Mouse (Mus musculus): ENCODE measurements around the gene Prcd. TPM values are rescaled to one million over a fixed set of nuclear protein-coding genes. Genes with fewer than 3 reads are reported as not detected.

The Prcd gene
- polyA plus RNA-seq, 1 experiment from 2014 or later: 1.7 TPM

DNA sequence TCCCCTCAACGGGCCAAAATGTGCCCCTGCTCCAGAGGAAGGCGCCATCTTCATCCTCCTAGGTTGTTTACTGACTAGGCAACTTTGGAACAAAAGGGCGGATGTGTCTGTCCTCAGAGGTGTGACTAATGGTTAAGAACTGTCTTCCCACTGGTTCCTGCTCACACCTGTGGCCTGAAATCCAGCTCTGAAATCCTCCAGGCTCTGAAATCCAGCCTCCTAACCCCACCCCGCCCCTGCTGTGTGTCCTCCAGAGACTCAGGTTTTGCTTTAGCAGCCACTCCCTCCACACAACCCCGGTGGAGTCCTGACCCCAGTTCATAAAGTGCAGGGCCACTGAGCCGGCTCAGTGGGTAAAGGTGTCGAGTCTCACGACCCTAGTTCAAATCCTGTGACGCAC lies 44.2 kb downstream of the Prcd start:
- no peak overlapping the region for H3K27ac ChIP-seq (ENCODE audit: low read length)
- H3K4me1 ChIP-seq (ENCODE audit: control insufficient read depth, insufficient read depth, low read length): peaks cover 10% of the 10 kb centered on the region
- H3K36me3 ChIP-seq (ENCODE audit: control insufficient read depth, insufficient read depth): no peaks in the 10 kb centered on the region
- no peak overlapping the region for H3K4me2 ChIP-seq (ENCODE audit: low read depth, low read length)
- H3K9me3 ChIP-seq (replicated peaks; ENCODE audit: control insufficient read depth, low read length): no peaks in the 10 kb centered on the region
- no peak for ATAC-seq (replicated peaks; ENCODE audit: extremely low read depth, insufficient read depth, low FRiP score)
- H3K9ac ChIP-seq (ENCODE audit: low read length): no peak overlapping the region
- peaks cover 34% of the 10 kb centered on the region for H3K27me3 ChIP-seq (ENCODE audit: control insufficient read depth, insufficient read depth, low read length)
- WGBS: 60% methylated on average over 9 of the region's 9 CpGs
- no peak overlapping the region for H3K4me3 ChIP-seq (ENCODE audit: low read length)

DNA sequence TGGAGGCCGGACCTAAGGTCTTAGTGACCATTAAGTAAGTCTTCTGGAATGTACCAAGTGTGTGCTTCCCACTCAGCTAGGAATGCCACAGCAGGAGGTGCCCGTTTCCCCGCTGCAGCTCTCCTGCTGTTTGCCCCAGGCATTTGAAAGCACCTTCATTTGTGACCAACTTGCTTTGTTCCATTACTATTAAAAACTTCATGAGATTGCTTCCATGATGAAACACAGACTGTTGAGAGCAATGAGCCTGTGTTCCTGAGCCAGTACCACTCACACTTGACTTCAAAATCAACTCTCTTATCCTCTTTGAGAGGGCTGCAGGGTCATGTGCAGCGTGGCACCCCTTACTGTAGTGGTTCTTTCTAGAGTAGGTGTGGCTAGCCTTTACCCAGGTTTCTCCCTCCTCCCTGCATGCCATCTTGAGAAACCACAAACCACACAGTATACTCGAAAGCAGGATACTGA lies 48.1 kb downstream of the Prcd start:
- no peaks in the 10 kb centered on the region for H3K9me3 ChIP-seq (replicated peaks; ENCODE audit: control insufficient read depth, low read length)
- ATAC-seq (replicated peaks; ENCODE audit: extremely low read depth, insufficient read depth, low FRiP score): no peak
- no peaks in the 10 kb centered on the region for H3K36me3 ChIP-seq (ENCODE audit: control insufficient read depth, insufficient read depth)
- H3K4me2 ChIP-seq (ENCODE audit: low read depth, low read length): no peak overlapping the region
- no peak overlapping the region for H3K9ac ChIP-seq (ENCODE audit: low read length)
- WGBS: 37% methylated on average over 5 of the region's 5 CpGs
- peaks cover 8% of the 10 kb centered on the region for H3K4me1 ChIP-seq (ENCODE audit: control insufficient read depth, insufficient read depth, low read length)
- H3K4me3 ChIP-seq (ENCODE audit: low read length): no peak overlapping the region
- H3K27me3 ChIP-seq (ENCODE audit: control insufficient read depth, insufficient read depth, low read length): peaks cover 1% of the 10 kb centered on the region
- H3K27ac ChIP-seq (ENCODE audit: low read length): no peak overlapping the region

DNA sequence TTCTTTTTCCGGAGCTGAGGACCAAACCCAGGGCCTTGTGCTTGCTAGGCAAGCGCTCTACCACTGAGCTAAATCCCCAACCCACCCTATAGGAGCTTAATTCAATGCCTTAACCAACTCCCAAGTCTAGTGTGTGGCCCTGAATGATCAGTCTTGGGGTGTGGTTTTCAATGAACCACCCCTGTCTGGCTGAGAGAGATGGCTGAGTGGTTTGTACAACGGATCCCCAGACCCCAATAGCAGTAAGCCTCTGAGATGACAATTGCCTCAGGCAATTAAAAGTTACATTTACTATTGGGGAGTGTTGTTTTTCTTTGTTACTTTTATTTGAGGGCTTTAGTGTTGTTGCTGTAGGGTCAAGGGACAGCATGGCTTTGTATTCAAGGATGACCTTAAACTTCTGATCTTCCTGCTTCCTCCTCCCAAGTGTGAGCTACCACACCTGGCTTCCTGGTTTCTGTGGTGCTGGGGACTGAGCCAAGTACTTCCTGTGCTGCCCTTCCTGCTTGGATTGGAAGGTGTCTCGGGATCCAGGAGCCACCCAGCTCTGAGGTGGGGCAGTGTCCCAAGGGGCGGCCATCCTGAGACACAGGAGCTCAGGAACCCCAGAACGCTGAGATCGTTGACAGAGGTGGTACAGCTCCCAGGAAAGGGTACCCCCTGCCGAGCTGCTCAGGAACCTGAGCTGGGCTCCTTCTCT lies 51.2 kb downstream of the Prcd start:
- ATAC-seq (replicated peaks; ENCODE audit: extremely low read depth, insufficient read depth, low FRiP score): no peak
- Histone ChIP-seq H3K4me3 (ENCODE audit: low read length) (no peak overlapping the region), H3K27ac (ENCODE audit: low read length) (no peak overlapping the region), H3K9ac (ENCODE audit: low read length) (no peak overlapping the region), H3K4me2 (ENCODE audit: low read depth, low read length) (no peak overlapping the region), H3K9me3 (replicated peaks; ENCODE audit: control insufficient read depth, low read length) (peaks cover 3% of the 10 kb centered on the region; the same call in 1 of the 2 replicates), H3K27me3 (ENCODE audit: control insufficient read depth, insufficient read depth, low read length) (no peaks in the 10 kb centered on the region), H3K4me1 (ENCODE audit: control insufficient read depth, insufficient read depth, low read length) (peaks cover 5% of the 10 kb centered on the region), H3K36me3 (ENCODE audit: control insufficient read depth, insufficient read depth) (no peaks in the 10 kb centered on the region)
- 86% methylated on average over 8 of the region's 8 CpGs for WGBS

DNA sequence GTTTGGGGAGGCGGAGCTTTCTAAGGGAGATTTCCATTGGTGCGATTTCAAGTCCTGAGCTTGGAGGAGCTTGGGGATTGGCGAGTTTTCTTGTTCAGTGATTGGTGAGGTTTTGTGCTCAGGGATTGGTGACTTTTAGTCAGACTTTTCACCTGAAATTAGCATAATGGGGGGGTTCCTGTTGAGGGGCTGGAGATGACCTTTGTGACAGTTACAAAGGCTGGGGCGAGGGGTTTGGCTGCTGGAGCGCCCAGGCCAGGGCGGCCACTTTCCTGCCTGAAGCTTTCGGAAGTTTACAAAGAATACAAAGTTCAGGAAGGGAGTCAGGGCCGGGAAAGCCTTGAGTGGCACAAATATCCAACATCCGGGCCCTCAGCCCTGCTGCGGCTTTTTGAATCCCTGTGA lies 51.9 kb downstream of the Prcd start:
- Histone ChIP-seq H3K4me1 (ENCODE audit: control insufficient read depth, insufficient read depth, low read length) (peaks cover 5% of the 10 kb centered on the region), H3K9ac (ENCODE audit: low read length) (no peak overlapping the region), H3K27me3 (ENCODE audit: control insufficient read depth, insufficient read depth, low read length) (no peaks in the 10 kb centered on the region), H3K4me3 (ENCODE audit: low read length) (no peak overlapping the region), H3K27ac (ENCODE audit: low read length) (no peak overlapping the region), H3K4me2 (ENCODE audit: low read depth, low read length) (no peak overlapping the region), H3K36me3 (ENCODE audit: control insufficient read depth, insufficient read depth) (no peaks in the 10 kb centered on the region), H3K9me3 (replicated peaks; ENCODE audit: control insufficient read depth, low read length) (peaks cover 3% of the 10 kb centered on the region; the same call in 1 of the 2 replicates)
- no peak for ATAC-seq (replicated peaks; ENCODE audit: extremely low read depth, insufficient read depth, low FRiP score)
- 87% methylated on average over 10 of the region's 10 CpGs for WGBS

DNA sequence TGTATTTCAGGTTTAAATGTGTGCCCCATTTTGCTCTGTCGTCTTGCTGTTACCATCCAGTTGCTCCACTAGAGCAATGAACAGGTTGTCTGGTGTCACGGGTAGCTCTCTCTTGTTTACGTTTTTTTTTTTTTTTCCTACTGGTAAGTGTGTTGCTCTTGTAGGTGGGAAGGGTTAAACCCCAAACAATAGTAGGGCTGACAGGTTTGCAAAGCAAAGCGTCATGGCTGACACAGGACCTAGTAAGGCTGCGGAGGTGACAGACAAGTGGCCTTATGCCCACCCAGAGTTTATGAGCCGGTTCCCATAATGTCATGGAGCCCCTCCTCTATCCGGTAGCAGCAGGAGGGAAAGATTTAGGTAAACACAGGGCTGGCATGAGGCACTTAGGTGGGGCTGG lies 53.0 kb downstream of the Prcd start:
- no peak for ATAC-seq (replicated peaks; ENCODE audit: extremely low read depth, insufficient read depth, low FRiP score)
- H3K27me3 ChIP-seq (ENCODE audit: control insufficient read depth, insufficient read depth, low read length): no peaks in the 10 kb centered on the region
- H3K4me3 ChIP-seq (ENCODE audit: low read length): no peak overlapping the region
- H3K4me1 ChIP-seq (ENCODE audit: control insufficient read depth, insufficient read depth, low read length): peaks cover 2% of the 10 kb centered on the region
- 60% methylated on average over 7 of the region's 7 CpGs for WGBS
- no peak overlapping the region for H3K4me2 ChIP-seq (ENCODE audit: low read depth, low read length)
- H3K9me3 ChIP-seq (replicated peaks; ENCODE audit: control insufficient read depth, low read length): peaks cover 3% of the 10 kb centered on the region; the same call in 1 of the 2 replicates
- H3K9ac ChIP-seq (ENCODE audit: low read length): no peak overlapping the region
- H3K27ac ChIP-seq (ENCODE audit: low read length): no peak overlapping the region
- H3K36me3 ChIP-seq (ENCODE audit: control insufficient read depth, insufficient read depth): no peaks in the 10 kb centered on the region

DNA sequence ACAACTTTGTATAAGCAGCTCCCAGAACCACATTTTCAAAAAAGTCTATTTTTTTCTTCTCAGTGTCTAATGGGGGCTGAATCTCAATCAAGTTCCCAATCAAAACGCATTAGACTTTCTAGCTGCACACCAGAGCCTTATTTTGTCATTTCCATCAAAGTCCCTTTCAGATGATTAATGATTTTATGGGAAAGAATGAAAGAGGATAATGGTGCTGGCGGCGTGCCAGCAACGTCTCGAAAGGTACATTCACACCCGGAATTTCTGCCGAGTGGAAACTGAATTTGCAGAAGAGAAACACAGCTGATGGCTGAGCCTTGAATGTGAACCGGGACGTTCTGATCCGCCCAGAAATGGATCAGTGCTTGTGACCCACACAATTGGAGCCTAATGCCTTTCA lies 56.8 kb downstream of the Prcd start:
- 71% methylated on average over 10 of the region's 10 CpGs for WGBS

DNA sequence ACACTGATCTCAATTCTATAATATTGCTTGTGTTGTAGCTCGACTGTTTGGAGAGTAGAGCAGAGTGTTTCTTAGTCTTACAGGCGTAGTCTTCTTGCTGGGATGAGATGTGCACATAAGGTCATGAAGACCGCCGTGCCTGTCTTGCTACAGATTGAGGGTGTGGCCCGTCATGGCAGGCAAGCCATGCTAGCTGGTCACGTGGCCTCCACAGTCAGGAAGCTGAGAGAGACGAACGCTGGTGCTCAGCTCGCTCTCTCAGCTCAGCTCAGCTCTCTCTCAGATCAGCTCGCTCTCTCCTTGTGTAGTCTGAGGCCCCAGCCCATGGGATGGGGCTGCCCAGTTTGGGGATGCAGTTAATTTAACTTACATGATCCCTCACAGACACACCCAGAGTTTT lies 57.5 kb downstream of the Prcd start:
- WGBS: 86% methylated on average over 10 of the region's 10 CpGs
- no peak for ATAC-seq (replicated peaks; ENCODE audit: extremely low read depth, insufficient read depth, low FRiP score)
- no peak overlapping the region for H3K9ac ChIP-seq (ENCODE audit: low read length)

More for the DNA sequence above, 56.8 kb downstream of the Prcd start:
- no peaks in the 10 kb centered on the region for H3K36me3 ChIP-seq (ENCODE audit: control insufficient read depth, insufficient read depth)
- no peak for ATAC-seq (replicated peaks; ENCODE audit: extremely low read depth, insufficient read depth, low FRiP score)
- no peak overlapping the region for H3K4me2 ChIP-seq (ENCODE audit: low read depth, low read length)
- no peak overlapping the region for H3K9ac ChIP-seq (ENCODE audit: low read length)
- H3K9me3 ChIP-seq (replicated peaks; ENCODE audit: control insufficient read depth, low read length): peaks cover 3% of the 10 kb centered on the region; the same call in 1 of the 2 replicates
- H3K27ac ChIP-seq (ENCODE audit: low read length): no peak overlapping the region
- H3K4me1 ChIP-seq (ENCODE audit: control insufficient read depth, insufficient read depth, low read length): no peaks in the 10 kb centered on the region
- no peaks in the 10 kb centered on the region for H3K27me3 ChIP-seq (ENCODE audit: control insufficient read depth, insufficient read depth, low read length)
- no peak overlapping the region for H3K4me3 ChIP-seq (ENCODE audit: low read length)

DNA sequence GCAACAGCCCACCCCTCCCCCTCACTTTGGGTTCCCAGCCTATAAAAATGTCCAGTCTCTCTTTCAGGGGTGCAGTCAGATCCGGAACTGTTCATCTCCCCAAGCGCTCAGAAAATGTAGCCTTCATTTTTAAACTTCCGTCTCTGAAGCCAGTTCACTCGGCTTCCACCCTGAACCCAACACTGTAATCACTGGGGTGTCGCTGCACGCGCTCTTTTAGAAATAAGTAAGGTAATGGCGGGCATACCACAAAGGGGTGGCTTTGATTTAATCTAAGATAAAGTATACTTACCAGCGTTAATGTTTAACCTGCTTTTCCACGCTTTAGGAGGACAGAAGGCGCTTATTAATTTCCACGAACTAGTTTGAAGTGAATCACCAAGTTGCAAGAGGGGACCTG lies 60.7 kb downstream of the Prcd start:
- no peak overlapping the region for H3K4me3 ChIP-seq (ENCODE audit: low read length)
- H3K27ac ChIP-seq (ENCODE audit: low read length): no peak overlapping the region
- H3K9ac ChIP-seq (ENCODE audit: low read length): no peak overlapping the region
- H3K36me3 ChIP-seq (ENCODE audit: control insufficient read depth, insufficient read depth): no peaks in the 10 kb centered on the region
- H3K4me1 ChIP-seq (ENCODE audit: control insufficient read depth, insufficient read depth, low read length): no peaks in the 10 kb centered on the region
- no peak overlapping the region for H3K4me2 ChIP-seq (ENCODE audit: low read depth, low read length)
- H3K27me3 ChIP-seq (ENCODE audit: control insufficient read depth, insufficient read depth, low read length): no peaks in the 10 kb centered on the region
- ATAC-seq (replicated peaks; ENCODE audit: extremely low read depth, insufficient read depth, low FRiP score): no peak
- peaks cover 8% of the 10 kb centered on the region for H3K9me3 ChIP-seq (replicated peaks; ENCODE audit: control insufficient read depth, low read length)
- 90% methylated on average over 12 of the region's 12 CpGs for WGBS

More for the DNA sequence above, 57.5 kb downstream of the Prcd start:
- H3K27ac ChIP-seq (ENCODE audit: low read length): no peak overlapping the region
- no peaks in the 10 kb centered on the region for H3K36me3 ChIP-seq (ENCODE audit: control insufficient read depth, insufficient read depth)
- H3K4me1 ChIP-seq (ENCODE audit: control insufficient read depth, insufficient read depth, low read length): no peaks in the 10 kb centered on the region
- no peak overlapping the region for H3K4me2 ChIP-seq (ENCODE audit: low read depth, low read length)
- peaks cover 3% of the 10 kb centered on the region; the same call in 1 of the 2 replicates for H3K9me3 ChIP-seq (replicated peaks; ENCODE audit: control insufficient read depth, low read length)
- no peak overlapping the region for H3K4me3 ChIP-seq (ENCODE audit: low read length)
- H3K27me3 ChIP-seq (ENCODE audit: control insufficient read depth, insufficient read depth, low read length): no peaks in the 10 kb centered on the region
